Mouse (Mus musculus) G1E-ER4 (cell line): ENCODE results near the gene Pdzd2. TPM values are rescaled to one million over a fixed set of nuclear protein-coding genes. Genes with fewer than 3 reads are reported as not detected.

Source experiments
- GATA1 ChIP-seq: IDR thresholded peaks from one replicate; pipeline ENCODE4 v1.8.0; 2012; ENCODE audit warnings: low read length, inconsistent platforms
- polyA plus RNA-seq: library from polyadenylated mRNA; stranded (reverse); fragments of >175 nt; gene quantifications from 2 replicates; pipeline ENCODE4 v1.2.3, GENCODE M21; 2012

Gene Pdzd2
- polyA plus RNA-seq, 1 experiment: 0.29 TPM

- no peak for TF ChIP-seq GATA1
Measured at GRCm38 (mm10) chr15:12655959-12656662, 83.6 kb downstream of the Pdzd2 start.

GRCm38 (mm10) chr15:12655316-12655715, 84.4 kb downstream of the Pdzd2 start:
- TF ChIP-seq GATA1: no peak

GRCm38 (mm10) chr15:12652336-12653031, 87.2 kb downstream of the Pdzd2 start:
- TF ChIP-seq GATA1: no peak

GRCm38 (mm10) chr15:12650236-12650635, 89.5 kb downstream of the Pdzd2 start:
- TF ChIP-seq GATA1: no peak

GRCm38 (mm10) chr15:12649674-12650073, 90.0 kb downstream of the Pdzd2 start:
- TF ChIP-seq GATA1: no peak

- no peak for TF ChIP-seq GATA1
Measured at GRCm38 (mm10) chr15:12649131-12649530, 90.6 kb downstream of the Pdzd2 start.

GRCm38 (mm10) chr15:12640755-12641154, 99.0 kb downstream of the Pdzd2 start:
- no peak for TF ChIP-seq GATA1

GRCm38 (mm10) chr15:12639776-12640175, 99.9 kb downstream of the Pdzd2 start:
- no peak for TF ChIP-seq GATA1

GRCm38 (mm10) chr15:12639181-12639580, 100.5 kb downstream of the Pdzd2 start:
- no peak for TF ChIP-seq GATA1

- no peak for TF ChIP-seq GATA1
Measured at GRCm38 (mm10) chr15:12638370-12639030, 101.2 kb downstream of the Pdzd2 start.

- TF ChIP-seq GATA1: no peak
Measured at GRCm38 (mm10) chr15:12637511-12637910, 102.2 kb downstream of the Pdzd2 start.

GRCm38 (mm10) chr15:12636386-12636785, 103.3 kb downstream of the Pdzd2 start:
- TF ChIP-seq GATA1: no peak

- TF ChIP-seq GATA1: no peak
Measured at GRCm38 (mm10) chr15:12634921-12635320, 104.8 kb downstream of the Pdzd2 start.

GRCm38 (mm10) chr15:12629164-12629563, 110.6 kb downstream of the Pdzd2 start:
- no peak for TF ChIP-seq GATA1

- no peak for TF ChIP-seq GATA1
Measured at GRCm38 (mm10) chr15:12628451-12628850, 111.3 kb downstream of the Pdzd2 start.

GRCm38 (mm10) chr15:12626930-12627329, 112.8 kb downstream of the Pdzd2 start:
- no peak for TF ChIP-seq GATA1
